Mouse (Mus musculus): ENCODE results near the gene Pclaf. TPM values are rescaled to one million over a fixed set of nuclear protein-coding genes. Genes with fewer than 3 reads are reported as not detected.

Pclaf gene
- 211 and 227 TPM in 2 replicates for polyA plus RNA-seq (2016; fragmentation: Nextera tagmentation; extraction: Ambion mirVana)

DNA sequence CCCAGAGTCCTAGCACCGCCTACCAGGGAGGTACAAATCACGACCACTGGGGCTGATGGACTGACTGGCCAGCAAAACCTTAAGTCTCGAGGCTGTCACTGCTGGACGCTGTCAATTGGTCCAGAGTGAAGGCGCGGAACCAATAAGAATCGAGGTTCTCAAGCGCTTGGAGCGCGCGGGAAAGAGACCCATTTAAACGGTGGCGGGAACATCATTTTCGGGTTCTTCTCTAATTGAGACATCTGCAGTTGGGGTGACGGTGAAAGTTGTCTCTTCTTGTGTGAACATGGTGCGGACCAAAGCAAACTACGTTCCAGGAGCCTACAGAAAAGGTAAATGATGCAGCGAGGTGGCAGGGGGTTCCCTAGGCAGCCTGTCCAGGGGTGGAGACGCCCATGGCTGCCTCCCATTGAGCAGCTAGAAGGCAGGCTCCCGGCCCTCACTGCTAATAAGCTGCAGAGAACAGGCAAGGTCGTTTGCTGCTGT is at the start of gene Pclaf:
Gene Pclaf (plus strand): TSS at position 95 of the 486 bp plus-strand sequence.
- Histone ChIP-seq H3K9me3 (no peaks in the 10 kb centered on the region), H3K27me3 (no peaks in the 10 kb centered on the region), H3K36me3 (peaks cover 16% of the 10 kb centered on the region), H3K4me3 (peak within 1 kb of the TSS; percentile 67), H3K4me1 (peaks cover 13% of the 10 kb centered on the region), H3K9ac (peak within 1 kb of the TSS; percentile 65), H3K27ac (peak within 1 kb of the TSS; percentile 63), H3K4me2 (replicated peaks) (peak within 1 kb of the TSS; percentile 83)
- ATAC-seq (ENCODE audit: insufficient number of reproducible peaks, insufficient read depth, low FRiP score, low TSS enrichment), result peak; percentile 96
- 0% methylated on average over 21 of the region's 21 CpGs for WGBS

- no peak overlapping the region for H3K27ac ChIP-seq
- H3K9me3 ChIP-seq, result no peaks in the 10 kb centered on the region
- H3K4me3 ChIP-seq, result no peak overlapping the region
- no peaks in the 10 kb centered on the region for H3K27me3 ChIP-seq
- ATAC-seq (ENCODE audit: insufficient number of reproducible peaks, insufficient read depth, low FRiP score, low TSS enrichment), result no peak
- 87% methylated on average over 7 of the region's 7 CpGs for WGBS
- H3K9ac ChIP-seq, result no peak overlapping the region
- H3K4me1 ChIP-seq, result no peaks in the 10 kb centered on the region
- 0 out of 2 replicates have a peak, but pooled peaks cover 2% of the 10 kb centered on the region for H3K36me3 ChIP-seq
- no peak overlapping the region for H3K4me2 ChIP-seq (replicated peaks)
These were observed 45.4 kb upstream of the Pclaf start for GRCm38 (mm10) chr9:65844421-65845165.

GRCm38 (mm10) chr9:65848154-65848553 is 41.9 kb upstream of the Pclaf start:
- Histone ChIP-seq H3K4me1 (no peaks in the 10 kb centered on the region), H3K9ac (no peak overlapping the region), H3K9me3 (no peaks in the 10 kb centered on the region), H3K4me3 (no peak overlapping the region), H3K36me3 (peaks cover 8% of the 10 kb centered on the region; the same call in 1 of the 2 replicates), H3K4me2 (replicated peaks) (no peak overlapping the region), H3K27me3 (no peaks in the 10 kb centered on the region), H3K27ac (no peak overlapping the region)
- ATAC-seq (ENCODE audit: insufficient number of reproducible peaks, insufficient read depth, low FRiP score, low TSS enrichment), result no peak

GRCm38 (mm10) chr9:65850203-65850602 is 39.8 kb upstream of the Pclaf start:
- no peak overlapping the region for H3K9ac ChIP-seq
- peaks cover 13% of the 10 kb centered on the region for H3K36me3 ChIP-seq
- H3K27ac ChIP-seq, result no peak overlapping the region
- no peak overlapping the region for H3K4me2 ChIP-seq (replicated peaks)
- no peak for ATAC-seq (ENCODE audit: insufficient number of reproducible peaks, insufficient read depth, low FRiP score, low TSS enrichment)
- H3K4me3 ChIP-seq, result no peak overlapping the region
- H3K27me3 ChIP-seq, result no peaks in the 10 kb centered on the region
- no peaks in the 10 kb centered on the region for H3K9me3 ChIP-seq
- H3K4me1 ChIP-seq, result no peaks in the 10 kb centered on the region
- WGBS, result 26% methylated on average over 1 of the region's 1 CpGs

- no peaks in the 10 kb centered on the region for H3K27me3 ChIP-seq
- H3K4me2 ChIP-seq (replicated peaks), result no peak overlapping the region
- no peak overlapping the region for H3K9ac ChIP-seq
- H3K9me3 ChIP-seq, result no peaks in the 10 kb centered on the region
- WGBS, result 71% methylated on average over 1 of the region's 1 CpGs
- no peaks in the 10 kb centered on the region for H3K4me1 ChIP-seq
- peaks cover 51% of the 10 kb centered on the region for H3K36me3 ChIP-seq
- H3K4me3 ChIP-seq, result no peak overlapping the region
- no peak for ATAC-seq (ENCODE audit: insufficient number of reproducible peaks, insufficient read depth, low FRiP score, low TSS enrichment)
- no peak overlapping the region for H3K27ac ChIP-seq
These were observed 30.4 kb upstream of the Pclaf start for GRCm38 (mm10) chr9:65859656-65860055.

- Histone ChIP-seq H3K36me3 (0 out of 2 replicates have a peak, but pooled peaks cover 7% of the 10 kb centered on the region), H3K27ac (peak overlapping the region; percentile 81), H3K9ac (peak overlapping the region; percentile 73), H3K9me3 (no peaks in the 10 kb centered on the region), H3K4me3 (peak overlapping the region; percentile 56), H3K4me2 (replicated peaks) (peak overlapping the region; percentile 62), H3K27me3 (no peaks in the 10 kb centered on the region), H3K4me1 (peaks cover 3% of the 10 kb centered on the region; the same call in 1 of the 2 replicates)
- WGBS, result under 1% methylated on average over 37 of the region's 37 CpGs
- ATAC-seq (ENCODE audit: insufficient number of reproducible peaks, insufficient read depth, low FRiP score, low TSS enrichment), result peak; percentile 94
These were observed 5.3 kb upstream of the Pclaf start for GRCm38 (mm10) chr9:65884564-65885315.

DNA sequence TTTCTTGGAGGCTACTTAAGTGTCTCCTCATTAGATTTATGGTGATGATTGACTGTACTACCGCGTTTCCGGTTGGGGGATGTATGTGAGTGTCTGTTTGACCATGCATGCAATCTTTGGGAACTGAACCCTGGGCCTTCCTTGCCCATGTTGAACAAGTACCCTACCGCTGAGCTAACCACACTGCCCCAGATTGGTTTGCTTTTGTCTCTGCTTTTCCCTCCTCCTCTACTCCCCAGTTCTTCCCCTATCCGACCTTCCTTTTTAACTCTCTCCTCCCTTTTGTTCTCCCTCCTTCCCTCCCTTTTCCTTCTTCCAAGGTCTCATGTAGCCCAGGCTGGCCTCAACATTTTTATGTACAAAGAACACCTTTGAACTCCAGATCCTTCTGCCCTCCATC is 1.1 kb downstream of the Pclaf start:
- Histone ChIP-seq H3K9ac (peak overlapping the region; percentile 65), H3K4me3 (peak overlapping the region; percentile 67), H3K4me1 (peaks cover 13% of the 10 kb centered on the region), H3K4me2 (replicated peaks) (peak overlapping the region; percentile 83), H3K36me3 (peaks cover 23% of the 10 kb centered on the region), H3K9me3 (no peaks in the 10 kb centered on the region), H3K27ac (0 out of 2 replicates have a peak overlapping the region, but pooled peaks have one; percentile 63), H3K27me3 (no peaks in the 10 kb centered on the region)
- WGBS, result 2% methylated on average over 5 of the region's 5 CpGs
- no peak for ATAC-seq (ENCODE audit: insufficient number of reproducible peaks, insufficient read depth, low FRiP score, low TSS enrichment)

GRCm38 (mm10) chr9:65896977-65897376 is 6.9 kb downstream of the Pclaf start:
- Histone ChIP-seq H3K27me3 (no peaks in the 10 kb centered on the region), H3K36me3 (peaks cover 49% of the 10 kb centered on the region)
- WGBS, result 92% methylated on average over 2 of the region's 2 CpGs

GRCm38 (mm10) chr9:65902879-65903278 is 12.8 kb downstream of the Pclaf start:
- no peaks in the 10 kb centered on the region for H3K9me3 ChIP-seq
- no peak for ATAC-seq (ENCODE audit: insufficient number of reproducible peaks, insufficient read depth, low FRiP score, low TSS enrichment)
- no peaks in the 10 kb centered on the region for H3K27me3 ChIP-seq
- no peak overlapping the region for H3K4me3 ChIP-seq
- H3K4me2 ChIP-seq (replicated peaks), result no peak overlapping the region
- H3K4me1 ChIP-seq, result no peaks in the 10 kb centered on the region
- no peak overlapping the region for H3K27ac ChIP-seq
- WGBS, result 89% methylated on average over 3 of the region's 3 CpGs
- H3K36me3 ChIP-seq, result peaks cover 37% of the 10 kb centered on the region
- H3K9ac ChIP-seq, result no peak overlapping the region

More at GRCm38 (mm10) chr9:65896977-65897376, 6.9 kb downstream of the Pclaf start:
- no peak overlapping the region for H3K9ac ChIP-seq
- no peak overlapping the region for H3K4me3 ChIP-seq
- H3K4me2 ChIP-seq (replicated peaks), result no peak overlapping the region
- no peaks in the 10 kb centered on the region for H3K9me3 ChIP-seq
- no peak for ATAC-seq (ENCODE audit: insufficient number of reproducible peaks, insufficient read depth, low FRiP score, low TSS enrichment)
- H3K4me1 ChIP-seq, result 0 out of 2 replicates have a peak, but pooled peaks cover 3% of the 10 kb centered on the region
- no peak overlapping the region for H3K27ac ChIP-seq

DNA sequence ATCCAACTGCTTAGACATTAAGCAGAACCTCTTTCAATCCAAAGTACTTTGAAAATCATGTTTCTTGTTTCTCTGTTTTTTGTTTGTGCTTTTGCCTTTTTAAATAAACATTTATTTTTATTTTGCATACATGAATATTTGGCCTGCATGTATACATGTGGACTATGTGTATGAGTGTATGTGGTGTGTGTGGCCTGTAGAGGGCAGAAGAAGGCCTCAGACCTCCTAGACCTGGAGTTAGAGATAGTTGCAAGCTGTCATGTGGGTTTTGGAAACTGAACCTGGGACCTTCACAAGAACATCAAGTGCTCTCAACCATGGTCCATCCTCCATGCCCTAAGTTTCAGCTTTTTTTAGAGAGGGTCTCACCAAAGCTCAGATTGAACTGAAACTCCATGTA is 13.4 kb downstream of the Pclaf start:
- no peak overlapping the region for H3K9ac ChIP-seq
- no peak overlapping the region for H3K4me2 ChIP-seq (replicated peaks)
- no peaks in the 10 kb centered on the region for H3K9me3 ChIP-seq
- H3K27me3 ChIP-seq, result no peaks in the 10 kb centered on the region
- H3K4me1 ChIP-seq, result no peaks in the 10 kb centered on the region
- no peak overlapping the region for H3K27ac ChIP-seq
- ATAC-seq (ENCODE audit: insufficient number of reproducible peaks, insufficient read depth, low FRiP score, low TSS enrichment), result no peak
- H3K4me3 ChIP-seq, result no peak overlapping the region
- peaks cover 37% of the 10 kb centered on the region for H3K36me3 ChIP-seq

- 1% methylated on average over 37 of the region's 38 CpGs for WGBS
- no peaks in the 10 kb centered on the region for H3K27me3 ChIP-seq
- peak; percentile 98 for ATAC-seq (ENCODE audit: insufficient number of reproducible peaks, insufficient read depth, low FRiP score, low TSS enrichment)
These were observed 18.6 kb downstream of the Pclaf start, which contains the start of the genes Trip4 and Csnk1g1 for GRCm38 (mm10) chr9:65908394-65909300. TSS of gene Trip4 (minus strand) at chr9:65908794. TSS of gene Csnk1g1 (plus strand) at chr9:65908924.

More at GRCm38 (mm10) chr9:65908394-65909300, 18.6 kb downstream of the Pclaf start, which contains the start of the genes Trip4 and Csnk1g1:
- H3K4me2 ChIP-seq (replicated peaks), result peak within 1 kb of the TSS; percentile 83
- H3K9ac ChIP-seq, result peak within 1 kb of the TSS; percentile 71
- peaks cover 16% of the 10 kb centered on the region for H3K36me3 ChIP-seq
- H3K4me3 ChIP-seq, result peak within 1 kb of the TSS; percentile 75
- peak within 1 kb of the TSS; percentile 84 for H3K27ac ChIP-seq
- no peaks in the 10 kb centered on the region for H3K9me3 ChIP-seq
- H3K4me1 ChIP-seq, result 0 out of 2 replicates have a peak, but pooled peaks cover 4% of the 10 kb centered on the region
